Mouse (Mus musculus) small intestine, adult 2 months (tissue): ENCODE data around the gene Sytl2.

Experiments
- CTCF ChIP-seq: fragments of 200-500 bp; IDR thresholded peaks from 2 replicates; pipeline ENCODE4 v1.5.1; 2012; ENCODE audit warnings: low read depth, mild to moderate bottlenecking, control low read depth, inconsistent platforms, low read length, moderate library complexity, mixed read lengths; ENCODE audit not compliant: insufficient replicate concordance, insufficient read length; ENCODE audit errors: extremely low read depth
- POLR2A ChIP-seq: fragments of 200-500 bp; IDR thresholded peaks from 2 replicates; pipeline ENCODE4 v1.6.1; 2012; ENCODE audit warnings: low read depth, mild to moderate bottlenecking, control low read depth, inconsistent platforms, low read length, moderate library complexity

- TF ChIP-seq POLR2A (no peak), CTCF (no peak)
Observed at GRCm38 (mm10) chr7:90320124-90320523, 18.1 kb downstream of the Sytl2 start.
